10 mouse cellular contexts compared by ENCODE assay signal in the genomic region with DNA sequence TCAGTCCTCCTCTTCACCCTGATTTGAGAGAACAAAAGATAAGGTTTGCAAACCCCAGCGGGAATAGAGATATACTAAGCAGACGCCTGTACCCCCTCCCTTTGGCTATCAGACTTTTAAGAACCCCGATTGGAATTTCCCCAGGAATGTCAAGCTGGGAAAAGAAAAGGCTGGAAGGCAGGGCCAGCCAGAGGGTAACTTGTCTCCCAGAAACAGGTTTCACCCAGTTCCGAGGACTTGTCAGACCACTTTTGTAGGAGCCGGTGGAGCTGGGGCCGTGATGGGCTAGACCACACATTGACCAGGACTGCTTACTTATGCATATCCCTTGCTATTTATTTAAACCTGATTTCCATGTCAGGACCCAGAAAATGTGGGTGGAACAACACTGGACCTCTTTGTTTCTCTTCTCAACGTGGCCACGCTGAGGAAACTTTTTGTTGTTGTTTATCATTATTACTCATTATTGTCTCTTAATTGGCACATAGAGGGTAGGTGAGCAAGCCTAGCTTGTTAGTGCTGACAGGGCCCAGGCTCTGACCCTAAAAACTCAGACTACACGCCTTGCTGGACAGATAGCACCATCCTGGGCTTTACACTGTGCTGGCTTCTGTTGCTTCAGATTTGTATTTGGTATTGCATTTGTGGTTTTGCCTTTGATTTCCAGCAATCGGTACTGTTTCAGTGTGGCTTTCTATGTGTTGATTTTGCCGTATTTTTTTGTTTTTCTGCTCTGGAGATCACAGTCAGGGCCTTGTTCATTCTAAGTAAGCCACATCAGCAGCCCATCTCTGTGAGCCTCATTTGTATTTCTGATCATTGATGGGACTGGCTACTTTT. TPM values are rescaled to one million over a fixed set of nuclear protein-coding genes. Genes with fewer than 3 reads are reported as not detected.
DNase-seq lines count a peak whose midpoint lies in the region; ATAC-seq lines count a peak whose summit lies in the region.
"Had no signal": no experiment of that assay in that cellular context is flagged by ENCODE, and none has a peak within 500 bp of the region (broad histone marks: within the 10 kb centered on the region; RNA-seq: fewer than 3 reads in every experiment).

No protein-coding gene starts in this region.

- peaks cover 88% of the 10 kb centered on the region for H3K4me1 ChIP-seq in hindbrain, embryonic 10.5 days (replicated peaks)
- peaks cover 53% of the 10 kb centered on the region for H3K4me1 ChIP-seq in hindbrain, embryonic 13.5 days (replicated peaks)
- peaks cover 57% of the 10 kb centered on the region for H3K4me1 ChIP-seq in kidney, embryonic 16.5 days (ENCODE audit: insufficient read depth, low read length)

- 18% methylated on average over 11 of the region's 11 CpGs for WGBS in hindbrain, embryonic 10.5 days
- WGBS in hindbrain, embryonic 13.5 days = 18% methylated on average over 11 of the region's 11 CpGs
- WGBS in kidney, embryonic 16.5 days = 35% methylated on average over 11 of the region's 11 CpGs

- H3K9ac ChIP-seq in hindbrain, embryonic 13.5 days = no peak overlapping the region
- H3K9ac ChIP-seq in kidney, embryonic 16.5 days (replicated peaks; ENCODE audit: low read length) = peak overlapping the region; percentile 2; the same call in 1 of the 2 replicates
- H3K9ac ChIP-seq: hindbrain, embryonic 15.5 days had no signal

- no peak for ATAC-seq in hindbrain, embryonic 13.5 days (ENCODE audit: low FRiP score)
- ATAC-seq in kidney, embryonic 16.5 days (ENCODE audit: low FRiP score, low TSS enrichment) = peak; percentile 83
- ATAC-seq in frontal cortex, adult (ENCODE audit: low TSS enrichment) = no peak

- DNase-seq in hindbrain, embryonic 10.5 days (ENCODE audit: low spot score) = peak; percentile 41
- peak; percentile 29 for DNase-seq in brain, adult 2 months (ENCODE audit: low read depth, low spot score)
- DNase-seq in lung, postnatal 4 days = peak; percentile 47 to 73
- no peak for DNase-seq in layer of hippocampus, adult 9-11 months
- no peak for DNase-seq in left cerebral cortex, adult 11 months (ENCODE audit: low spot score)

- H3K36me3 ChIP-seq in hindbrain, embryonic 10.5 days = no peaks in the 10 kb centered on the region
- no peaks in the 10 kb centered on the region for H3K36me3 ChIP-seq in hindbrain, embryonic 13.5 days
- H3K36me3 ChIP-seq in kidney, embryonic 16.5 days (ENCODE audit: insufficient read depth, low read length) = no peaks in the 10 kb centered on the region
- H3K36me3 ChIP-seq: G1E; hindbrain, embryonic 15.5 days had no signal

- H3K4me3 ChIP-seq in hindbrain, embryonic 10.5 days = 0 out of 2 replicates have a peak overlapping the region, but pooled peaks have one; percentile 9
- H3K4me3 ChIP-seq in hindbrain, embryonic 13.5 days = no peak overlapping the region
- no peak overlapping the region for H3K4me3 ChIP-seq in kidney, embryonic 16.5 days (ENCODE audit: low read length)
- H3K4me3 ChIP-seq: hindbrain, embryonic 15.5 days had no signal

- no peak overlapping the region for H3K4me2 ChIP-seq in hindbrain, embryonic 13.5 days
- H3K4me2 ChIP-seq in kidney, embryonic 16.5 days (replicated peaks; ENCODE audit: low read depth, low read length) = peak overlapping the region; percentile 16; the same call in 1 of the 2 replicates
- H3K4me2 ChIP-seq: hindbrain, embryonic 15.5 days had no signal

- H3K9me3 ChIP-seq in hindbrain, embryonic 10.5 days = no peaks in the 10 kb centered on the region
- H3K9me3 ChIP-seq in hindbrain, embryonic 13.5 days = no peaks in the 10 kb centered on the region
- no peaks in the 10 kb centered on the region for H3K9me3 ChIP-seq in kidney, embryonic 16.5 days (ENCODE audit: low read length)
- H3K9me3 ChIP-seq: hindbrain, embryonic 15.5 days had no signal

- no peaks in the 10 kb centered on the region for H3K27me3 ChIP-seq in hindbrain, embryonic 10.5 days (ENCODE audit: insufficient read depth, poor library complexity, severe bottlenecking)
- no peaks in the 10 kb centered on the region for H3K27me3 ChIP-seq in hindbrain, embryonic 13.5 days
- no peaks in the 10 kb centered on the region for H3K27me3 ChIP-seq in kidney, embryonic 16.5 days (ENCODE audit: insufficient read depth, low read length)
- H3K27me3 ChIP-seq: hindbrain, embryonic 15.5 days had no signal

- peak overlapping the region; percentile 88 for H3K27ac ChIP-seq in hindbrain, embryonic 10.5 days
- no peak overlapping the region for H3K27ac ChIP-seq in hindbrain, embryonic 13.5 days
- peak overlapping the region; percentile 85 for H3K27ac ChIP-seq in kidney, embryonic 16.5 days (ENCODE audit: low read length)
- H3K27ac ChIP-seq: hindbrain, embryonic 15.5 days had no signal

RNA-seq across cellular contexts. Expression of a gene that starts 20.6 kb away (rescaled TPM):
- polyA plus RNA-seq in hindbrain, embryonic 10.5 days (2016; fragmentation: Nextera tagmentation; extraction: Ambion mirVana) = 67.8 and 105 TPM in 2 replicates
- polyA plus RNA-seq in hindbrain, embryonic 13.5 days (2015; fragmentation: Nextera tagmentation; extraction: Ambion mirVana) = 15.4 and 15.5 TPM in 2 replicates
- 66.9 and 69.5 TPM in 2 replicates for polyA plus RNA-seq in kidney, embryonic 16.5 days (2015; fragmentation: Nextera tagmentation; extraction: Ambion mirVana)

Comparison
In these comparisons a context has a peak if more than half of its experiments do, and no peak if none do; other contexts are left out.
1. DNase-seq: peak in hindbrain, embryonic 10.5 days (single experiment), brain, adult 2 months (single experiment) and lung, postnatal 4 days (2 of 2); none in layer of hippocampus, adult 9-11 months (single experiment) and left cerebral cortex, adult 11 months (single experiment).